Mouse (Mus musculus): Measurements from ENCODE around the gene Atp6v1e1. TPM values are rescaled to one million over a fixed set of nuclear protein-coding genes. Genes with fewer than 3 reads are reported as not detected.

Atp6v1e1 gene
- polyA plus RNA-seq, 1 experiment from 2014 or later: 297 TPM

DNA sequence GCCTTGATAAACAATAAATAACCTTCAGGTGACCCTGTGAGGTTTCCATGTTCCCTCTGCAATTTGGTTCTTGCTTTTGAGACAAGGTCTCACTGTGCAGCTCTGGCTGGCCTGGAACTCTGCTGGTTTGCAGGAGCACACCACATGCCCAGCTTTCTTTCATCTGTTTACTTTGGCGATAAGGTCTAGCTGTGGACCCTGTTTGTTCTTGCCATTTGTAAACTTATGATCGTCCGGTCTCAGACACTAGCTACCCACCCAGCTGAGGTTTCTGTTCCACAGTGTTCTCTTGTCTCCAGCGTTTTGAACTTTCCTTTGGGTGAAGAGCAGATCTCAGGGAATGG lies 14.9 kb downstream of the Atp6v1e1 start:
- H3K9me3 ChIP-seq (ENCODE audit: control insufficient read depth): no peaks in the 10 kb centered on the region
- no peak overlapping the region for H3K4me2 ChIP-seq (replicated peaks; ENCODE audit: low read depth)
- H3K4me1 ChIP-seq (replicated peaks; ENCODE audit: control insufficient read depth, insufficient read depth, low read length): no peaks in the 10 kb centered on the region
- no peak overlapping the region for H3K4me3 ChIP-seq (ENCODE audit: low read depth, low read length)
- WGBS: 56% methylated on average over 4 of the region's 4 CpGs
- H3K36me3 ChIP-seq (ENCODE audit: control insufficient read depth, insufficient read depth): peaks cover 78% of the 10 kb centered on the region
- H3K27me3 ChIP-seq (replicated peaks; ENCODE audit: control insufficient read depth, insufficient read depth, low read length): no peaks in the 10 kb centered on the region
- H3K9ac ChIP-seq (ENCODE audit: low read depth, low read length): no peak overlapping the region
- H3K27ac ChIP-seq (ENCODE audit: low read depth, low read length): peak overlapping the region; percentile 68
- TF ChIP-seq CTCF (IDR thresholded peaks at IDR 0.05; ENCODE audit: low read depth): no peak
- no peak for ATAC-seq

DNA sequence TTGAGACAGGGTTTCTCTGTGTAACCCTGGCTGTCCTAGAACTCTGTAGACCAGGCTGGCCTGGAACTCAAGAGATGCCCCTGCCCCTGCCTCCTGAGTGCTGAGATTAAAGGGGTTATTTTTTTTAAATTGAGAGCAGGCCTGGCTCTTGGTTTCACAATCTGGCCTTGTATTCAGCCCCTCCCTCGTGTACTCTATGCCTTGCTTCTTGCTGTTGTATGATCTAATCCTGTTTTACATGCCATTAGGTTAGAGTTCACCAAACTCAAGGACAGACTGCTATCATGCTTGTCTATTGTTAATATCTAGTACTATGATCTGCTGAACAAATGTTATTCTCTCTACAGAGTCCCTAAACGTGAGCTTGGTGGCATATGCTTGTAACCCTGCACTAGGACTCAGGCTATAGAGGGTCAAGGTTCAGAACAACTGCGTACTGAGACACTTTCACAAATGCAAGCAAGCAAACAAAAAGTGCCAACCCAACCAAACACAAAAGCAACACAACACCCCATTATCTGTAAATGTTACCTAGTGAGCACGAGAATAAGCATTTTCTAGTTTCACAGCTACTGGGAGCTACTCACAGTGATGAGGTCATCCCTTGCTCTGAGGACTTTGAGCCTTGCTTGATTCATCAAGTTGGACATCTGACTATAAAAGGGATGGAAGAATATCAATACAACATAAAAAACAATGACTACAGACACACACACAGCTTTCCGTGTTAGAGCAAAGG lies 15.4 kb downstream of the Atp6v1e1 start:
- H3K27ac ChIP-seq (ENCODE audit: low read depth, low read length): peak overlapping the region; percentile 68; the same call in 1 of the 2 replicates
- no peak overlapping the region for H3K4me2 ChIP-seq (replicated peaks; ENCODE audit: low read depth)
- H3K36me3 ChIP-seq (ENCODE audit: control insufficient read depth, insufficient read depth): peaks cover 84% of the 10 kb centered on the region
- H3K4me3 ChIP-seq (ENCODE audit: low read depth, low read length): no peak overlapping the region
- no peaks in the 10 kb centered on the region for H3K4me1 ChIP-seq (replicated peaks; ENCODE audit: control insufficient read depth, insufficient read depth, low read length)
- no peak overlapping the region for H3K9ac ChIP-seq (ENCODE audit: low read depth, low read length)
- TF ChIP-seq CTCF (IDR thresholded peaks at IDR 0.05; ENCODE audit: low read depth): no peak
- H3K9me3 ChIP-seq (ENCODE audit: control insufficient read depth): no peaks in the 10 kb centered on the region
- WGBS: 47% methylated on average over 5 of the region's 5 CpGs
- no peaks in the 10 kb centered on the region for H3K27me3 ChIP-seq (replicated peaks; ENCODE audit: control insufficient read depth, insufficient read depth, low read length)
- ATAC-seq: peak; percentile 86

DNA sequence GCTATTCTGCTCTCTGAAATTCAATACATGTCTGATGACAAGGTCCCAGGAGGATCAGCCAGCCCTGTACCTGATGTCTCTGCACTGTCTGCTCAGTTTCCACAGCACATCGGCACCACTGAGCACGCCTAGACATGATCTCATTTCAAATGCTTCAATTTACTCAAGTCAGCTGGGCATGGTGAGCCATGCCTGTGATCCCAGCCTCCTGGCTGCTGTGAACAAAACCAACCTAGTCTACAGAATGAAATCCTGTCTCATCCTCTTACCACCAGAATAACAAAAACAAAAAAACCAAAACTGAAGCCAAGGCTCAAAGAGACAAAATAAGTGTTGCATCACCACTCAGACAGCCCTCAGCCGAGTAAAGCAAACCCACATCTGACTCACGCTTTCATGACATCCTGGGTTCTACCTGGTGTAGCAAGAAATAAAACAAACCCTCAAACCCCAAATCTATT lies 23.0 kb downstream of the Atp6v1e1 start:
- H3K4me3 ChIP-seq (ENCODE audit: low read depth, low read length): no peak overlapping the region
- no peak overlapping the region for H3K27ac ChIP-seq (ENCODE audit: low read depth, low read length)
- WGBS: 89% methylated on average over 4 of the region's 4 CpGs

DNA sequence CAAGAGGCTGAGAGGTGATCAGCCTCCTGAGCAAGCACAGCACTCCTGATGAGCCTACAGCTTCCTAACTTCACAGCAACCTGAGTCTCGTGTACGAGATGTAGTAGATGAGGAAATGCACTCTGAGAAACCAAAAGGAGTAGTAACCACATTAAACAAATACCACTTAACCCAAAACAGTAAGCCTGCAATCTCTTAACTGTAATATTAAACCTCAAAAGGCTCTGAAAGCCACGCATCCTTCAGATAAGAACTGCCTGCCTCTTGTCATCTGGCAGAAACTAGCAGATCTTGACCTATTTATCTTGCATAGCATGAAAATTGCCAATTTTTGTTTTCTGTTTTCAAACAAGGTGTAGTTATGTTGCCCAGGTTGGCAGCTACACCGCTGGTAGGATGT lies 23.7 kb downstream of the Atp6v1e1 start:
- 88% methylated on average over 4 of the region's 4 CpGs for WGBS
- Histone ChIP-seq H3K27ac (ENCODE audit: low read depth, low read length) (no peak overlapping the region), H3K4me2 (replicated peaks; ENCODE audit: low read depth) (no peak overlapping the region), H3K9ac (ENCODE audit: low read depth, low read length) (no peak overlapping the region), H3K9me3 (ENCODE audit: control insufficient read depth) (no peaks in the 10 kb centered on the region), H3K4me3 (ENCODE audit: low read depth, low read length) (no peak overlapping the region), H3K4me1 (replicated peaks; ENCODE audit: control insufficient read depth, insufficient read depth, low read length) (no peaks in the 10 kb centered on the region), H3K36me3 (ENCODE audit: control insufficient read depth, insufficient read depth) (peaks cover 99% of the 10 kb centered on the region), H3K27me3 (replicated peaks; ENCODE audit: control insufficient read depth, insufficient read depth, low read length) (no peaks in the 10 kb centered on the region)
- TF ChIP-seq CTCF (IDR thresholded peaks at IDR 0.05; ENCODE audit: low read depth): no peak
- no peak for ATAC-seq

More for the DNA sequence above, 23.0 kb downstream of the Atp6v1e1 start:
- H3K4me2 ChIP-seq (replicated peaks; ENCODE audit: low read depth): no peak overlapping the region
- H3K9ac ChIP-seq (ENCODE audit: low read depth, low read length): no peak overlapping the region
- no peak for TF ChIP-seq CTCF (IDR thresholded peaks at IDR 0.05; ENCODE audit: low read depth)
- peaks cover 100% of the 10 kb centered on the region for H3K36me3 ChIP-seq (ENCODE audit: control insufficient read depth, insufficient read depth)
- H3K9me3 ChIP-seq (ENCODE audit: control insufficient read depth): no peaks in the 10 kb centered on the region
- ATAC-seq: no peak
- H3K27me3 ChIP-seq (replicated peaks; ENCODE audit: control insufficient read depth, insufficient read depth, low read length): no peaks in the 10 kb centered on the region
- no peaks in the 10 kb centered on the region for H3K4me1 ChIP-seq (replicated peaks; ENCODE audit: control insufficient read depth, insufficient read depth, low read length)

DNA sequence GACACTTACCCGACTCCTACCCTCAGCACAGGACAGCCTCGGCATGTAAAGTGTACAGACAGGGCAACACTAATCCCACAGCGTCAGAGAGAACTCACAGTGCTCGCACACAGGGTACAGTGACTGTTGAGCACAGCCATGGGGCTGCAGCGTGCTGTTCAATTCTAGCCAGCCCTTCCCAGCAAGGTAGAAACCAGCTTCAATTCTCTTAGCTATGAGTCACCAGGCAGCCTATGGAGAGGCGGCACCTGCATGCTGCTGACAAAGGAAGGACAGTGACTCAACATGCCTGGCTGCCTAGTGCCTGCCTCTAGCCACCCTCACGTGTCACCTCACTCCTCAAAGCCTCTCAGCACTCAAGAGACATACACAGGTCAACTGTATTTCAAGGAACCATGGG lies 24.6 kb downstream of the Atp6v1e1 start:
- H3K27ac ChIP-seq (ENCODE audit: low read depth, low read length): no peak overlapping the region
- H3K9me3 ChIP-seq (ENCODE audit: control insufficient read depth): no peaks in the 10 kb centered on the region
- no peak for TF ChIP-seq CTCF (IDR thresholded peaks at IDR 0.05; ENCODE audit: low read depth)
- H3K36me3 ChIP-seq (ENCODE audit: control insufficient read depth, insufficient read depth): peaks cover 99% of the 10 kb centered on the region
- H3K4me1 ChIP-seq (replicated peaks; ENCODE audit: control insufficient read depth, insufficient read depth, low read length): no peaks in the 10 kb centered on the region
- H3K9ac ChIP-seq (ENCODE audit: low read depth, low read length): no peak overlapping the region
- 0 out of 2 replicates have a peak, but pooled peaks have one; percentile 28 for ATAC-seq
- H3K4me2 ChIP-seq (replicated peaks; ENCODE audit: low read depth): no peak overlapping the region
- 79% methylated on average over 7 of the region's 7 CpGs for WGBS
- H3K4me3 ChIP-seq (ENCODE audit: low read depth, low read length): no peak overlapping the region
- H3K27me3 ChIP-seq (replicated peaks; ENCODE audit: control insufficient read depth, insufficient read depth, low read length): no peaks in the 10 kb centered on the region

DNA sequence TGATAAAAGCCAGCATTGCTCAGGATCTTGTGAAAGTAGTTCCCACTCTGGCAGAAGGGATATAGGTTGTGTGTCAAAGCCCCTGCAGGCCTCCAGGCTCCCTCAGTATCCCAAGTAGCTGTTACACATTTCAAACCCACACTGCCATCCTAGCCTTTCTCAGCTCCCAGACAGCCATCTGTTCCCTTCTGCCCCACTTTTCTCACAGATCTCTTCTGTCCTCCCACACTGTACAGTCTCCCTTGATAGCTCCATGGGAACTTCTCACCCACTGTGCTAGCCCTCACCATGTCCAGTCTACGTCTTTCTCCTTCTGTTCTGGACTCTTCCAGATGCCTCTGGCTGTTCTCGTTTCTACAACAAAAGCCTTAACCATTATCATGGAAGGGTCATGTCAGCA lies 26.5 kb downstream of the Atp6v1e1 start:
- no peaks in the 10 kb centered on the region for H3K27me3 ChIP-seq (replicated peaks; ENCODE audit: control insufficient read depth, insufficient read depth, low read length)
- no peak overlapping the region for H3K9ac ChIP-seq (ENCODE audit: low read depth, low read length)
- H3K27ac ChIP-seq (ENCODE audit: low read depth, low read length): no peak overlapping the region
- no peak for ATAC-seq
- 89% methylated on average over 2 of the region's 2 CpGs for WGBS
- TF ChIP-seq CTCF (IDR thresholded peaks at IDR 0.05; ENCODE audit: low read depth): no peak
- H3K4me1 ChIP-seq (replicated peaks; ENCODE audit: control insufficient read depth, insufficient read depth, low read length): no peaks in the 10 kb centered on the region
- H3K36me3 ChIP-seq (ENCODE audit: control insufficient read depth, insufficient read depth): peaks cover 93% of the 10 kb centered on the region
- H3K4me2 ChIP-seq (replicated peaks; ENCODE audit: low read depth): no peak overlapping the region
- no peak overlapping the region for H3K4me3 ChIP-seq (ENCODE audit: low read depth, low read length)
- no peaks in the 10 kb centered on the region for H3K9me3 ChIP-seq (ENCODE audit: control insufficient read depth)
